Mouse (Mus musculus) heart, embryonic 13.5 days (tissue): ENCODE measurements around the gene Gm6993. TPM values are rescaled to one million over a fixed set of nuclear protein-coding genes. Genes with fewer than 3 reads are reported as not detected.

Experiments
- polyA plus RNA-seq: library from polyadenylated mRNA; unstranded; fragments of >200 nt; fragmentation: Nextera tagmentation; extraction: Ambion mirVana; gene quantifications from 2 replicates; pipeline ENCODE4 v1.2.1, GENCODE M21; 2015

Gm6993 gene
- polyA plus RNA-seq, 1 experiment from 2014 or later: not detected

Other genes starting within 250 kb of the Gm6993 start
- gene Fam110c, start 166.9 kb upstream of the Gm6993 start, polyA plus RNA-seq: 1.4 and 1.6 TPM in 2 replicates
- gene Lamb1, start 24.5 kb downstream of the Gm6993 start, polyA plus RNA-seq: 90.6 and 91.3 TPM in 2 replicates
- gene Dld, start 110.7 kb downstream of the Gm6993 start, polyA plus RNA-seq: 179 and 190 TPM in 2 replicates
- gene Slc26a3, start 150.1 kb downstream of the Gm6993 start, polyA plus RNA-seq: not detected in 2 replicates